In genomic region chr10:100654183-100654582, GRCm38 (mm10) we compare ENCODE assay signal across 20 mouse cellular contexts.
DNase-seq lines count a peak whose midpoint lies in the region; ATAC-seq and TF ChIP-seq lines count a peak whose summit lies in the region.
"Had no signal": no experiment of that assay in that cellular context is flagged by ENCODE, and none has a peak within 500 bp of the region (broad histone marks: within the 10 kb centered on the region; RNA-seq: fewer than 3 reads in every experiment).

No protein-coding gene starts in this region.

- no peak overlapping the region for H3K4me3 ChIP-seq in stomach, postnatal 0 days (ENCODE audit: low read depth, low read length)
- H3K4me3 ChIP-seq: forebrain, embryonic 10.5 days; forebrain, embryonic 15.5 days; hindbrain, embryonic 10.5 days; hindbrain, embryonic 13.5 days; intestine, embryonic 15.5 days had no signal

- H3K9ac ChIP-seq in stomach, postnatal 0 days (ENCODE audit: low read length), result no peak overlapping the region
- H3K9ac ChIP-seq: forebrain, embryonic 15.5 days; hindbrain, embryonic 13.5 days; intestine, embryonic 15.5 days had no signal

- no peaks in the 10 kb centered on the region for H3K27me3 ChIP-seq in stomach, postnatal 0 days (ENCODE audit: control insufficient read depth, insufficient read depth, low read length)
- H3K27me3 ChIP-seq: forebrain, embryonic 15.5 days; hindbrain, embryonic 13.5 days; intestine, embryonic 15.5 days had no signal

- no peak for TF ChIP-seq CTCF in stomach, postnatal 0 days (IDR thresholded peaks at IDR 0.05; ENCODE audit: low read depth)

- no peak for TF ChIP-seq EP300 in stomach, postnatal 0 days (optimal IDR thresholded peaks at IDR 0.05)

- H3K4me2 ChIP-seq in stomach, postnatal 0 days (replicated peaks; ENCODE audit: low read depth), result no peak overlapping the region
- H3K4me2 ChIP-seq: forebrain, embryonic 15.5 days; heart, embryonic 11.5 days; hindbrain, embryonic 13.5 days; intestine, embryonic 15.5 days had no signal

- intact Hi-C loops in left cerebral cortex, postnatal 36 days (cut with DNase I), result no loop called here

- H3K9me3 ChIP-seq in stomach, postnatal 0 days (ENCODE audit: control insufficient read depth, low read length), result no peaks in the 10 kb centered on the region
- H3K9me3 ChIP-seq: forebrain, embryonic 10.5 days; forebrain, embryonic 15.5 days; hindbrain, embryonic 10.5 days; hindbrain, embryonic 13.5 days; intestine, embryonic 15.5 days had no signal

- peak; percentile 76 for ATAC-seq in common myeloid progenitor, adult 5-6 weeks (replicated peaks; ENCODE audit: low read depth, poor library complexity, severe bottlenecking)
- ATAC-seq in megakaryocyte, adult 5-6 weeks (ENCODE audit: poor library complexity, severe bottlenecking), result peak; percentile 75
- peak; percentile 23; the same call in 1 of the 2 replicates for ATAC-seq in neutrophil, adult 5-6 weeks (ENCODE audit: extremely low read depth, insufficient number of reproducible peaks, low FRiP score, poor library complexity, severe bottlenecking)
- ATAC-seq in stomach, postnatal 0 days (ENCODE audit: low FRiP score, low TSS enrichment), result no peak
- ATAC-seq: forebrain, embryonic 15.5 days; hindbrain, embryonic 16.5 days; intestine, embryonic 15.5 days; Patski had no signal

- no peaks in the 10 kb centered on the region for H3K36me3 ChIP-seq in stomach, postnatal 0 days (ENCODE audit: control insufficient read depth, insufficient read depth, low read length)
- H3K36me3 ChIP-seq: forebrain, embryonic 10.5 days; forebrain, embryonic 15.5 days; hindbrain, embryonic 10.5 days; hindbrain, embryonic 13.5 days; intestine, embryonic 15.5 days had no signal

- H3K4me1 ChIP-seq in stomach, postnatal 0 days (replicated peaks; ENCODE audit: control insufficient read depth, insufficient read depth), result no peaks in the 10 kb centered on the region
- H3K4me1 ChIP-seq: forebrain, embryonic 10.5 days; forebrain, embryonic 15.5 days; hindbrain, embryonic 10.5 days; hindbrain, embryonic 13.5 days; intestine, embryonic 15.5 days had no signal

- H3K27ac ChIP-seq in stomach, postnatal 0 days (replicated peaks), result no peak overlapping the region
- H3K27ac ChIP-seq: forebrain, embryonic 10.5 days; forebrain, embryonic 15.5 days; hindbrain, embryonic 10.5 days; hindbrain, embryonic 13.5 days; intestine, embryonic 15.5 days had no signal

- no peak for DNase-seq in left cerebral cortex, postnatal 36 days (ENCODE audit: low spot score in 2 of 2)
- DNase-seq in stomach, postnatal 0 days (ENCODE audit: low spot score), result no peak
- no peak for DNase-seq in adrenal gland, postnatal 36 days
- DNase-seq: adrenal gland, postnatal 14 days; cerebellum, adult 11-12 months; cerebellum, adult 8-10 months; cerebellum, postnatal 10 days; cerebellum, postnatal 36 days; gastrocnemius, postnatal 25 days had no signal
